In the genomic region with DNA sequence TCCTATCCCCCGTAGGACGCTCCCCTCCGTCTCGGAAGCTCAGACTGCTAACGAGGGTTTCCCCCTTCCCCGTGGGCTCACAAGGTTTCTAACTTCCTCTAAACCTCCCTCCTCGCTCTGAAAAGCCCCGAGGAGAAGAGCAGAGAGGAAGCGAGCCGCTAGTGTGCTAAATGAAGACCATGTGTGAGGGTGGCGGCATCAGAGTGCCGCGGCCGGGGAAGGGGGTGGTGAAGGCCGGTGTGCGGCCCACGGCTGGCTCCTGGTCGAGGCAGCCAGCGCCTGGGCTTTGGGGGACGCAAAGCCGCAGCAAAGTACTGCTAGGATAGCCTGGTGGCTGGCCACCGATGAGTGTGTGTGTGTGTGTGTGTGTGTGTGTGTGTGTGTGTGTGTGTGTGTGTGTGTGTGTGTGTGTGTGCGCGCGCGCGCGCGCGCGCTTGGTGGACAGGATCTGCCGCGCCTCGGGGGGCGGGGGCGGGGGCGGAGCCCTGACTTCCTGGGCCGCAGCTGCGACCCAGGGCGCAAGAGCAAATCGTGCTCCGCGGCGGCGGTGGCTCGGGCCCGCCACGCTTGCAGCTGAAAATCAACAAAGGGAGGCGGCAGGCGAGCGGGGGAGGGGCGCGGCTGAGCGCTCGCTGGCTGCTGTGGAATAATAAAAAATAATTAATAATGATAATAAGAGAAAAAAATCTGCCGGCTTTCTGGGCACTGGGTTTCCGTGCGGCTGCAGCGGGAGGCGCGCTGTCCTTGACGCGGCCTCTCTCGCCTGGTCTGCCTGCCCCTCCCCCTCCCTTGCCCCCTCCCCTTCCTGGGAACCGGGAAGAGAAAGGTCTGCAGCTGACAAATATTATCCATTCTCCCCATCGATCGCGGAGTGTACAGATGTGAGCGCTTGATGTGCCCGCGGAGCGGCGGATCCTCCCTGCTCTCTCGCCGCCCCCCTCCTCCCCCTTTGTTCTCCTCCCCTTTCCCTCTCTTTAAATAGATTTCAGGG, we compare ENCODE assay signal across 8 mouse cellular contexts. TPM values are rescaled to one million over a fixed set of nuclear protein-coding genes. Genes with fewer than 3 reads are reported as not detected.
DNase-seq lines count a peak whose midpoint lies in the region; ATAC-seq and TF ChIP-seq lines count a peak whose summit lies in the region.

No protein-coding gene starts in this region.

- peak; percentile 38 to 67; a peak in 2 of 4 replicates for TF ChIP-seq POLR2A in MEL (IDR thresholded peaks at IDR 0.05; ENCODE audit: control insufficient read depth in 1 of 2, insufficient read depth in 1 of 2, low read depth in 1 of 2, low read length in 2 of 2, poor library complexity in 1 of 2)

- H3K9ac ChIP-seq in MEL (ENCODE audit: control insufficient read depth, low read depth, low read length, poor library complexity, severe bottlenecking) = peak overlapping the region; percentile 89
- peak overlapping the region; percentile 71 for H3K9ac ChIP-seq in heart, embryonic 12.5 days

- H3K9me3 ChIP-seq in MEL (replicated peaks; ENCODE audit: insufficient read depth, low read length) = no peaks in the 10 kb centered on the region
- H3K9me3 ChIP-seq in heart, embryonic 12.5 days (replicated peaks) = no peaks in the 10 kb centered on the region

- H3K4me3 ChIP-seq in MEL (ENCODE audit: control insufficient read depth in 1 of 2, insufficient read depth in 1 of 2, low read depth in 2 of 2, low read length in 2 of 2) = peak overlapping the region; percentile 64 to 92
- peak overlapping the region; percentile 50 for H3K4me3 ChIP-seq in heart, embryonic 12.5 days

- ATAC-seq in heart, embryonic 12.5 days (ENCODE audit: insufficient number of reproducible peaks, low FRiP score) = peak; percentile 46; the same call in 1 of the 2 replicates
- ATAC-seq in megakaryocyte progenitor cell, adult 5-6 weeks (replicated peaks; ENCODE audit: poor library complexity) = peak; percentile 22

- WGBS in heart, embryonic 12.5 days = under 1% methylated on average over 36 of the region's 75 CpGs

- no peak for TF ChIP-seq EP300 in MEL (IDR thresholded peaks at IDR 0.05; ENCODE audit: low read depth in 1 of 2, low read length in 2 of 2)

- H3K79me2 ChIP-seq in MEL (ENCODE audit: control insufficient read depth, insufficient read depth, low read length, poor library complexity) = peaks cover 2% of the 10 kb centered on the region; the same call in 1 of the 2 replicates

- peaks cover 0 to 4% of the 10 kb centered on the region in 2 experiments; a peak in 1 of 4 replicates for H3K36me3 ChIP-seq in MEL (ENCODE audit: control insufficient read depth in 1 of 2, insufficient read depth in 2 of 2, low read length in 2 of 2)
- no peaks in the 10 kb centered on the region for H3K36me3 ChIP-seq in heart, embryonic 12.5 days
- no peaks in the 10 kb centered on the region for H3K36me3 ChIP-seq in splenic B cell, adult 2 months (ENCODE audit: control insufficient read depth, insufficient read depth, low read length, poor library complexity, severe bottlenecking)

- H3K4me2 ChIP-seq in heart, embryonic 12.5 days = peak overlapping the region; percentile 86

- peaks cover 0 to 16% of the 10 kb centered on the region in 2 experiments; a peak in 2 of 4 replicates for H3K4me1 ChIP-seq in MEL (ENCODE audit: control insufficient read depth in 1 of 2, insufficient read depth in 2 of 2, low read length in 2 of 2)
- peaks cover 52% of the 10 kb centered on the region for H3K4me1 ChIP-seq in heart, embryonic 12.5 days (replicated peaks)

- no peak; the same call in 1 of the 2 replicates for TF ChIP-seq RAD21 in MEL (IDR thresholded peaks at IDR 0.05; ENCODE audit: low read depth, low read length)

- H3K27me3 ChIP-seq in MEL (ENCODE audit: control insufficient read depth in 1 of 2, insufficient read depth in 2 of 2, low read length in 2 of 2) = no peaks in the 10 kb centered on the region
- H3K27me3 ChIP-seq in heart, embryonic 12.5 days (replicated peaks) = peaks cover 94% of the 10 kb centered on the region
- H3K27me3 ChIP-seq in splenic B cell, adult 2 months (ENCODE audit: control insufficient read depth, insufficient read depth, low read length, poor library complexity, severe bottlenecking) = no peaks in the 10 kb centered on the region

- peak overlapping the region; percentile 85 for H3K27ac ChIP-seq in MEL (ENCODE audit: control insufficient read depth, low read depth, low read length)
- peak overlapping the region; percentile 88 for H3K27ac ChIP-seq in heart, embryonic 12.5 days (ENCODE audit: poor library complexity, severe bottlenecking)

- TF ChIP-seq CTCF in MEL (IDR thresholded peaks at IDR 0.05 in 2 of 3, conservative IDR thresholded peaks at IDR 0.05 in 1 of 3; ENCODE audit: control insufficient read depth in 1 of 3, insufficient read depth in 1 of 3, low read depth in 2 of 3, low read length in 3 of 3, poor library complexity in 1 of 3, severe bottlenecking in 1 of 3) = no peak

- peak; percentile 67 for DNase-seq in kidney, adult 18-20 months
- DNase-seq in kidney, adult 8-10 months = no peak
- DNase-seq in MEL (ENCODE audit: low read depth, low spot score) = peak; percentile 93
- DNase-seq in cerebellum, postnatal 25 days = peak; percentile 53 to 63
- peak; percentile 69 to 86 for DNase-seq in kidney, postnatal 25 days
- peak; percentile 91 for DNase-seq in splenic B cell, adult 2 months (ENCODE audit: low read depth, low spot score)

TF ChIP-seq in MEL, 35 proteins besides CTCF, POLR2A, EP300 and RAD21:
- TF ChIP-seq SMC3 (IDR thresholded peaks at IDR 0.05; ENCODE audit: low read depth, low read length) (no peak), ZMIZ1 (IDR thresholded peaks at IDR 0.05; ENCODE audit: low read depth, low read length) (peak; percentile 60; the same call in 1 of the 2 replicates), MXI1 (IDR thresholded peaks at IDR 0.05; ENCODE audit: low read depth, low read length) (peak; percentile 86), TCF12 (IDR thresholded peaks at IDR 0.05; ENCODE audit: low read depth, low read length) (peak; percentile 31; the same call in 1 of the 2 replicates), MYC (IDR thresholded peaks at IDR 0.05; ENCODE audit: low read depth, low read length) (peak; percentile 48; the same call in 1 of the 2 replicates), TBP (IDR thresholded peaks at IDR 0.05; ENCODE audit: low read depth, low read length) (peak; percentile 48; the same call in 1 of the 2 replicates), USF1 (IDR thresholded peaks at IDR 0.05; ENCODE audit: low read depth, low read length) (no peak), GABPA (IDR thresholded peaks at IDR 0.05; ENCODE audit: low read depth, low read length) (no peak), MAX (IDR thresholded peaks at IDR 0.05; ENCODE audit: low read length) (peak; percentile 60), CHD1 (IDR thresholded peaks at IDR 0.05; ENCODE audit: low read depth, low read length) (no peak), TAL1 (IDR thresholded peaks at IDR 0.05; ENCODE audit: low read length) (no peak), BHLHE40 (IDR thresholded peaks at IDR 0.05; ENCODE audit: borderline replicate concordance, low read depth, low read length) (no peak), MAZ (IDR thresholded peaks at IDR 0.05; ENCODE audit: low read depth, low read length) (peak; percentile 45; the same call in 1 of the 2 replicates), ELF1 (IDR thresholded peaks at IDR 0.05; ENCODE audit: low read depth, low read length) (0 out of 2 replicates have a peak, but pooled peaks have one; percentile 55), NRF1 (IDR thresholded peaks at IDR 0.05; ENCODE audit: insufficient read depth, low read depth, low read length, poor library complexity, severe bottlenecking) (peak; percentile 59), ETS1 (IDR thresholded peaks at IDR 0.05; ENCODE audit: low read depth, low read length) (peak; percentile 48; the same call in 1 of the 2 replicates), POLR2AphosphoS2 (IDR thresholded peaks at IDR 0.05; ENCODE audit: low read length) (peak; percentile 61; the same call in 1 of the 2 replicates), UBTF (IDR thresholded peaks at IDR 0.05; ENCODE audit: borderline replicate concordance, insufficient read depth, low read depth, low read length) (no peak), HCFC1 (IDR thresholded peaks at IDR 0.05; ENCODE audit: low read depth, low read length) (peak; percentile 66), ZKSCAN1 (IDR thresholded peaks at IDR 0.05; ENCODE audit: low read depth, low read length) (no peak), KAT2A (conservative IDR thresholded peaks at IDR 0.05; ENCODE audit: low read depth, low read length) (no peak), NELFE (IDR thresholded peaks at IDR 0.05; ENCODE audit: low read depth, low read length) (peak; percentile 74), MYB (IDR thresholded peaks at IDR 0.05; ENCODE audit: low read depth, low read length) (no peak), SIN3A (IDR thresholded peaks at IDR 0.05; ENCODE audit: low read length) (peak; percentile 77)
TF ChIP-seq in MEL: peak in this region for 14.

RNA-seq across cellular contexts. Expression of a gene that starts 24.7 kb away (rescaled TPM):
- total RNA-seq in MEL (2012; rRNA removed) = 61.6 and 72.2 TPM in 2 replicates
- 10 to 100 TPM; 44.6 to 88.7 TPM for polyA plus RNA-seq in MEL (2012; ENCODE audit: insufficient read depth in 1 of 2, insufficient read length in 2 of 2, low read depth in 1 of 2, low replicate concordance in 2 of 2, missing spikeins in 1 of 2)
- 20.3 and 23.4 TPM in 2 replicates for polyA plus RNA-seq in heart, embryonic 12.5 days (2016; fragmentation: Nextera tagmentation; extraction: Ambion mirVana)
- 35.3 and 42.7 TPM in 2 replicates for total RNA-seq in megakaryocyte progenitor cell, adult 5-6 weeks (2015)
- total RNA-seq in megakaryocyte progenitor cell, adult 5-6 weeks (2017) = 24.7 and 29.1 TPM in 2 replicates

Comparison
In these comparisons a context has a peak if more than half of its experiments do, and no peak if none do; other contexts are left out.
1. DNase-seq: peak in kidney, adult 18-20 months (single experiment), MEL (single experiment), cerebellum, postnatal 25 days (2 of 2), kidney, postnatal 25 days (2 of 2) and splenic B cell, adult 2 months (single experiment); none in kidney, adult 8-10 months (0 of 2).